Mouse (Mus musculus) embryonic facial prominence, embryonic 11.5 days (tissue): Measurements from ENCODE around the gene AU040320. TPM values are rescaled to one million over a fixed set of nuclear protein-coding genes. Genes with fewer than 3 reads are reported as not detected.

Experiments used
- ATAC-seq: fragments of 200-750 bp; cut with Nextera tagmentation; replicated peaks from 2 replicates; pipeline ENCODE4 v1.8.0; 2017; ENCODE audit warnings: low read depth; ENCODE audit not compliant: insufficient number of reproducible peaks, low FRiP score, low TSS enrichment
- DNase-seq: peaks from one replicate; pipeline ENCODE4 v3.0.0-alpha.2; 2015; ENCODE audit warnings: low spot score
- H3K27ac ChIP-seq: fragments of 300-500 bp; sonication (generic); replicated peaks from 2 replicates; pipeline ENCODE4 v1.5.1; 2014; ENCODE audit warnings: mild to moderate bottlenecking, low read depth, low read length, control low read depth
- H3K27me3 ChIP-seq: fragments of 300-500 bp; sonication (generic); 2 replicates; pipeline ENCODE4 v1.6.1; 2014; ENCODE audit warnings: mild to moderate bottlenecking, low read length, moderate library complexity, mixed read lengths; ENCODE audit not compliant: control insufficient read depth, insufficient read depth
- H3K36me3 ChIP-seq: fragments of 300-500 bp; sonication (generic); replicated peaks from 2 replicates; pipeline ENCODE4 v1.6.1; 2014; ENCODE audit warnings: low read depth, mild to moderate bottlenecking, low read length, moderate library complexity, mixed read lengths; ENCODE audit not compliant: control insufficient read depth, insufficient read depth
- H3K4me1 ChIP-seq: fragments of 300-500 bp; sonication (generic); 2 replicates; pipeline ENCODE4 v1.6.1; 2014; ENCODE audit warnings: low read length, mixed read lengths; ENCODE audit not compliant: control insufficient read depth, insufficient read depth
- H3K4me2 ChIP-seq: fragments of 300-500 bp; sonication (generic); 2 replicates; pipeline ENCODE4 v1.6.1; 2014; ENCODE audit warnings: low read depth, mild to moderate bottlenecking, control low read depth, low read length, moderate library complexity
- H3K4me3 ChIP-seq: fragments of 300-500 bp; sonication (generic); 2 replicates; pipeline ENCODE4 v1.5.1; 2014; ENCODE audit warnings: low read depth, low read length, control low read depth
- H3K9ac ChIP-seq: fragments of 300-500 bp; sonication (generic); replicated peaks from 2 replicates; pipeline ENCODE4 v1.6.1; 2014; ENCODE audit warnings: mild to moderate bottlenecking, control low read depth, low read length
- H3K9me3 ChIP-seq: fragments of 300-500 bp; sonication (generic); replicated peaks from 2 replicates; pipeline ENCODE4 v1.6.1; 2016; ENCODE audit warnings: mild to moderate bottlenecking, low read length, inconsistent platforms, mixed read lengths; ENCODE audit not compliant: control insufficient read depth
- WGBS: fragments of 180-500 bp; shearing (Covaris S2); extraction: QIAGEN DNeasy Blood & Tissue Kit; methylation state at CpG from one replicate; pipeline ENCODE4 v1.1.7; 2014; 5-methylcytosine and 5-hydroxymethylcytosine counted together
- polyA plus RNA-seq: library from polyadenylated mRNA; unstranded; fragments of >200 nt; fragmentation: Nextera tagmentation; extraction: Ambion mirVana; gene quantifications from 2 replicates; pipeline ENCODE4 v1.2.1, GENCODE M21; 2014

The AU040320 gene
- polyA plus RNA-seq, 1 experiment from 2014 or later: 16.4 TPM

DNA sequence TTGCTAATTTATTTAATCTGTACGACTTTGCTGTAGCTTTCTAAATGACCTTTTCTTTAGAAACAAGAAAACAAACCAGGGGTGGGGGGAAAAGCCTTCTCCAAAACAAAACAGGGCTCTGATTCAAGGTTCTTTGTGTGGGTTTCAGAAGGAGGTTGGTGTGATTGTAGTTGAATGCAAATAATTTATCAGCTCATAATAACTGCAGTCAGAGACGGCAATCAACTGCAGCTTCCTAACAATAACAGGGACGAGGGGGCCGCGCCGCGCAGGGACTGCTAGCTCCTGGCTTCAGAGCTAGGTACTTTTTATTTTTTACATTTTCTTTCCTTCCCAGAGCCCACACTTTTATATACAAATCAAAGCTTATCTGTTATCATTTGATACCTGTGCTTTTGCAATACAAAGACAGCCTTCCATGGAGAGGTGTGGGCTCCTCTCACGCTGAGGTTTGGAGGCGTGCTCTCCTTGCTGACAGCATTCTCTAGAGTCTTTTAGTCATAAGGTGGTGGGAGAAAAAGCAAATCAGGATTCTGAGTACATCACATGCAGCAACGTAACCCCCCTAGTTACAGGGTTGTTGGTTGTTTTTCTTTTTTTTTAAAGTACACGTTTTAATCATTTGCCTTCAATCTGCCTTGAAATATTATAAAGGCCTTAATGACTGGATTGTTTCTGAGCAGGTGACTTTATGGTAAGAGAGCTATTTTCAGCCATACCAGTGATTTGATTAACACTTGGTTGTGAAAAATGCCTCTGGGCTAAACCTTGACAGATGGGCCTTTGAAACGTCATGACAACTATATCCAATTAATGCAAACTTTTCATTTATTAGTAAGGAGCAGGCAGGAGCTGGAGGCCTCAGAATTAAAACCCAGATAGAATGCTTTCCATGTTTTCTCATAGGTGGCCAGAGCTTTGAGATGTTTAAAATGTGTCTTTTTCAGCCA lies 26.8 kb downstream of the AU040320 start:
- Histone ChIP-seq H3K4me2 (no peak overlapping the region), H3K4me3 (no peak overlapping the region), H3K36me3 (no peaks in the 10 kb centered on the region), H3K9ac (no peak overlapping the region), H3K9me3 (no peaks in the 10 kb centered on the region), H3K4me1 (no peaks in the 10 kb centered on the region), H3K27ac (no peak overlapping the region), H3K27me3 (no peaks in the 10 kb centered on the region)
- DNase-seq (no peak), ATAC-seq (no peak)
- 74% methylated on average over 12 of the region's 12 CpGs for WGBS

GRCm38 (mm10) chr4:126781871-126782270 lies 28.5 kb downstream of the AU040320 start:
- H3K4me2 ChIP-seq: no peak overlapping the region
- DNase-seq: no peak
- no peak for ATAC-seq

GRCm38 (mm10) chr4:126782512-126782911 lies 29.2 kb downstream of the AU040320 start:
- no peak overlapping the region for H3K27ac ChIP-seq
- no peak for ATAC-seq
- WGBS: 85% methylated on average over 8 of the region's 8 CpGs

More at GRCm38 (mm10) chr4:126781871-126782270, 28.5 kb downstream of the AU040320 start:
- Histone ChIP-seq H3K36me3 (no peaks in the 10 kb centered on the region), H3K4me1 (no peaks in the 10 kb centered on the region), H3K27me3 (no peaks in the 10 kb centered on the region), H3K27ac (no peak overlapping the region), H3K9ac (no peak overlapping the region), H3K4me3 (no peak overlapping the region), H3K9me3 (no peaks in the 10 kb centered on the region)
- WGBS: 73% methylated on average over 3 of the region's 3 CpGs

DNA sequence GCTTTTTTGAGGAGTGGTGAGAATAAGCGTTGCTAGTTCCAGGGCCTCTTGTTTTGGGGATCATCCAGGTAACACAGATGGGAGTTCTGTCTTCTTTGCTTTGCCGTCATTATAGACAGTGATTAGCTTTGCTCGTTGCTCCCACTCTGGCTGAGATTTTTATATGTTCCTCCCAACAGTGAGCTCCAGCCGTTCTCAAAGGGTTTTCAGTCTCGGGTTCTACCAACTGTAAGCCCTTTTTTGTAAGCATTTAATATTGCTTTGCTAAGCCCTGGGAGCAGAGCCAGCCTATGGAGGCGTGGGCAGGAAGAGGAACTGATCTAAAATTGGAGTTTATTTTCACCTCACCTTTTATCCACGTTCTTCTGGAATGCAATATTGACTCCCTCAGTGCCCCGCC lies 29.7 kb downstream of the AU040320 start:
- Histone ChIP-seq H3K4me3 (no peak overlapping the region), H3K27ac (no peak overlapping the region), H3K4me2 (no peak overlapping the region), H3K9me3 (no peaks in the 10 kb centered on the region), H3K36me3 (no peaks in the 10 kb centered on the region), H3K4me1 (no peaks in the 10 kb centered on the region), H3K27me3 (no peaks in the 10 kb centered on the region), H3K9ac (no peak overlapping the region)
- 85% methylated on average over 8 of the region's 8 CpGs for WGBS
- DNase-seq (no peak), ATAC-seq (no peak)

More at GRCm38 (mm10) chr4:126782512-126782911, 29.2 kb downstream of the AU040320 start:
- H3K4me3 ChIP-seq: no peak overlapping the region
- H3K27me3 ChIP-seq: no peaks in the 10 kb centered on the region
- H3K9me3 ChIP-seq: no peaks in the 10 kb centered on the region
- H3K4me1 ChIP-seq: no peaks in the 10 kb centered on the region
- no peaks in the 10 kb centered on the region for H3K36me3 ChIP-seq
- no peak overlapping the region for H3K9ac ChIP-seq
- H3K4me2 ChIP-seq: no peak overlapping the region
- no peak for DNase-seq

- Histone ChIP-seq H3K27me3 (no peaks in the 10 kb centered on the region), H3K36me3 (no peaks in the 10 kb centered on the region), H3K4me3 (no peak overlapping the region), H3K4me2 (no peak overlapping the region), H3K27ac (no peak overlapping the region), H3K9ac (no peak overlapping the region), H3K4me1 (no peaks in the 10 kb centered on the region), H3K9me3 (no peaks in the 10 kb centered on the region)
- ATAC-seq (no peak), DNase-seq (no peak)
- 93% methylated on average over 7 of the region's 7 CpGs for WGBS
These were observed 39.2 kb downstream of the AU040320 start for GRCm38 (mm10) chr4:126792341-126793102.

DNA sequence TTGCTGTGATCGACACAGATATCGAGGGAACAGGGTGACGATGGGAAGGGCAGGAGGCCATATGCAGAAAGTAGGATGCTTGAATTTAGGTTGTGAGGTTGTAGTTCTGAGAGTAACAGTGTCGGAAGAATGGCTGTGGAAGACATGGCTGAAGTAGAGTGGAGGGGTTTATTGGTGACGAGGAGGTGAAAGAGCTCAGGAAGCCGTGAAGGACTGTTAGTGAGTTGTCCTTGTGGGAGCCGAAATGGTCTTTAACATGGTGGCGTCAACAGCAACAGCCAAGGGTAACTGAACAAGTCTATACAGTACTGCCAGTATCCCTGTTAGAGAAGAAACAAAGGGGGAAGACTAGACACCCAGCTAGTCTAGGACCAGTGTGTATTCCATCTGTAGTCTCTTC lies 48.8 kb downstream of the AU040320 start:
- H3K9ac ChIP-seq: no peak overlapping the region
- no peaks in the 10 kb centered on the region for H3K4me1 ChIP-seq
- no peaks in the 10 kb centered on the region; the same call in 1 of the 2 replicates for H3K36me3 ChIP-seq
- H3K27me3 ChIP-seq: no peaks in the 10 kb centered on the region
- H3K4me2 ChIP-seq: no peak overlapping the region
- 93% methylated on average over 8 of the region's 8 CpGs for WGBS
- no peaks in the 10 kb centered on the region for H3K9me3 ChIP-seq
- ATAC-seq (no peak), DNase-seq (no peak)
- no peak overlapping the region for H3K4me3 ChIP-seq
- no peak overlapping the region for H3K27ac ChIP-seq

GRCm38 (mm10) chr4:126803268-126803873 lies 50.0 kb downstream of the AU040320 start:
- no peaks in the 10 kb centered on the region for H3K27me3 ChIP-seq
- H3K27ac ChIP-seq: no peak overlapping the region
- DNase-seq (no peak), ATAC-seq (no peak)
- H3K9ac ChIP-seq: no peak overlapping the region
- WGBS: 30% methylated on average over 8 of the region's 8 CpGs
- no peak overlapping the region for H3K4me3 ChIP-seq
- no peaks in the 10 kb centered on the region; the same call in 1 of the 2 replicates for H3K36me3 ChIP-seq
- H3K4me1 ChIP-seq: no peaks in the 10 kb centered on the region
- no peak overlapping the region for H3K4me2 ChIP-seq
- no peaks in the 10 kb centered on the region for H3K9me3 ChIP-seq
